Mouse (Mus musculus) bone marrow, adult 2 months (tissue): Measurements from ENCODE around the gene Il20rb. TPM values are rescaled to one million over a fixed set of nuclear protein-coding genes. Genes with fewer than 3 reads are reported as not detected.

Experiments used
- H3K27ac ChIP-seq: fragments of 200-500 bp; 2 replicates; pipeline ENCODE4 v1.5.1; 2012; ENCODE audit warnings: low read depth, mild to moderate bottlenecking, control low read depth, inconsistent platforms, low read length; ENCODE audit not compliant: control insufficient read depth, poor library complexity, insufficient read depth
- H3K4me1 ChIP-seq: fragments of 200-500 bp; 2 replicates; pipeline ENCODE4 v1.6.1; 2011; ENCODE audit warnings: low read length; ENCODE audit not compliant: control insufficient read depth, insufficient read depth
- H3K4me3 ChIP-seq: fragments of 200-500 bp; replicated peaks from 2 replicates; pipeline ENCODE3; 2011; ENCODE audit warnings: mild to moderate bottlenecking, low read depth, low read length, control low read depth; ENCODE audit not compliant: control insufficient read depth
- CTCF ChIP-seq: fragments of 200-500 bp; IDR thresholded peaks from 2 replicates; pipeline ENCODE4 v1.5.1; 2011; ENCODE audit warnings: low read length, control low read depth; ENCODE audit not compliant: control insufficient read depth, insufficient read depth
- POLR2A ChIP-seq: fragments of 200-500 bp; IDR thresholded peaks from 2 replicates; pipeline ENCODE4 v1.6.1; 2011; ENCODE audit warnings: low read depth, mild to moderate bottlenecking, control low read depth, low read length, borderline replicate concordance; ENCODE audit not compliant: control insufficient read depth
- WGBS: fragments of 180-500 bp; shearing (Covaris S2); methylation state at CpG from one replicate; pipeline ENCODE4 v1.1.7; 2018; 5-methylcytosine and 5-hydroxymethylcytosine counted together
- polyA plus RNA-seq: library from polyadenylated mRNA; stranded (reverse); fragments of >200 nt; gene quantifications from 2 replicates; pipeline ENCODE4 v1.2.4, GENCODE M21; 2011; ENCODE audit warnings: low replicate concordance; ENCODE audit not compliant: missing spikeins, insufficient read depth, insufficient read length

Gene Il20rb
- polyA plus RNA-seq, 1 experiment = 2.3 TPM

DNA sequence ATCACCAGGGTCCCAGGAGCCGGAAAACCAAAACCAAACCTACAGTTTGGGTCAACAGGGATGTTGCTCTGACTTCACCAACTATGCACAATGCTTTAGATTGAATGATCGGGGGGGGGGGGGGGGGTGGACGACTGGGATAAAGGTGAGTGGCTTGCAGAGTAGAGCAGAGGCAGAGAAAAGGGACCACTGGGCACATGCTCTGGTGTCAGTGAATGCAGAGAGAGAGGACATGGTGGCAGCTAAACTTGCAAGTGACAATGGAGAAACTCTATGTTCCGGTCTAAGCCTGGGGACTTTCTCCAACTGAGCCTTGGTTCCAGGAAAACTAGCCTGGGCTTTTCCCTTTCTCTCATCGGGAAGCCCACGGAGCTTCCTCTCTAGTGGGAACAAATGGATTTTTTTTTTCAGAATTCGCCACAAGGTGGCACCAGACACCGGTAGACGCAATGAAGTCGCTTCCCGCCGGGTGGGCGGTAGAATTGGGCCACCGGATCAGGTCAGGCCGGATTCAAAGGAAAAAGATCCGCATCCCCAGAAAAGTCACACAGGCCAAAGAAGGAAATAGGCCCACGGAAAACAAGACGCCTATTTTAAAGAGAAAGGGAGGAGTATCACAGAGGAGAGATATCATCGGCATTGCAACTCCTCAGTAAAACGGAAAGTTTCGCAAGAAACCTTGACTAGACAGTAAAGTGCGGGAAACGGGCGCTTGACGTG lies 32.5 kb downstream of the Il20rb start:
- TF ChIP-seq CTCF = peak; percentile 61
- no peak for TF ChIP-seq POLR2A
- H3K4me1 ChIP-seq = no peaks in the 10 kb centered on the region; the same call in 1 of the 2 replicates
- H3K27ac ChIP-seq = no peak overlapping the region
- WGBS = 4% methylated on average over 25 of the region's 25 CpGs
- peak overlapping the region; percentile 57 for H3K4me3 ChIP-seq

DNA sequence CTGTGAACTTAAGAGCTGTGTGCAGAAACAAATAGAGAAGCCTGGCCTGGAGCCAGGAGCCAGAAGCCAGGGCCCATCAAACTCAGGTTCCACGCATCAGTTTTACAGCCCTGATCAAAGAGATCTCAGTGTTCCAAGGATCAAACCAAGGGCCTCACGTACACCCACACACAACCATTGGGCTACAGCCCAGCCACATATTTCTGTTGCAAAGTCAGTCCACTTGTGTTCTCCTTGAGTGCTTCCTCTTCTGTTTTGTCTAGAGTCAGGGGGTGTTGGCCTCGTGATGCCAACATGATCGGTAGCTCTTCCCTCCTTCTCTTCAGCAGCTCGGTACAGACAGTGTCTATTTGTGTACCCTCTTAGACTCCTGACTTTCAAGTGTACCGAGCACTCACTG lies 34.2 kb downstream of the Il20rb start:
- WGBS = 25% methylated on average over 6 of the region's 6 CpGs
- no peaks in the 10 kb centered on the region; the same call in 1 of the 2 replicates for H3K4me1 ChIP-seq
- H3K4me3 ChIP-seq = no peak overlapping the region
- H3K27ac ChIP-seq = no peak overlapping the region
- no peak for TF ChIP-seq CTCF
- no peak for TF ChIP-seq POLR2A

DNA sequence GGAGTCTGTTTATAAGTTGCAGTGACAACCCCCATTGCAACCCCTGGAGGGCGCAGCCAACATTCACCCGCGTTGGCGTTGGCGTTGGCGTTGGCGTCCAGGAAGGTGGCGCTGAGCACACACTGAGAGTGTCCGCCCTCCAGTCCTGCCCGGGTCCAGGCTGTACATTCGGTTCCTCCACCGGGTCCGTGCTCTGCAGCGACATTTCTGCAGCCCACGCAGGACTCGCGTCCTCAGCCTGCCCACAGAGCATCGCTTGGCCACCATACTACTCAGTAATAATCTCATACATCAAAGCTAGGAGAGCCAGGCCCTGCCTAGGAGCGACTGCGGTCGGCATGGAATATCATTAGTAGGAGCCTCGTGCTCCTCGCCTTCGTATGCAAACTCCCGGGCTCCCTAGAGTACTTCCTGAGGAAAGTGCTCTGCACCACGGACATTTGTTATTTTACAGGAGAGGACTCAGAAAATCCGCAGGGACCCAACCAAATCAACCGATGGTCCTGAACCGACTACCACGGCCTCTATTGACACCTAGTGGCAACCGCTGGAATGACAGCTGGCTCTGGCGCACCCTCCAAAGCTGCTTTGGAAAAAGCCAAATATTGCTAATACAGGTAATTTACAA lies 40.4 kb downstream of the Il20rb start:
- WGBS = under 1% methylated on average over 32 of the region's 32 CpGs
- peak; percentile 77 for TF ChIP-seq CTCF
- no peak for TF ChIP-seq POLR2A
- no peak overlapping the region for H3K27ac ChIP-seq
- H3K4me3 ChIP-seq = peak overlapping the region; percentile 65
- H3K4me1 ChIP-seq = no peaks in the 10 kb centered on the region; the same call in 1 of the 2 replicates

DNA sequence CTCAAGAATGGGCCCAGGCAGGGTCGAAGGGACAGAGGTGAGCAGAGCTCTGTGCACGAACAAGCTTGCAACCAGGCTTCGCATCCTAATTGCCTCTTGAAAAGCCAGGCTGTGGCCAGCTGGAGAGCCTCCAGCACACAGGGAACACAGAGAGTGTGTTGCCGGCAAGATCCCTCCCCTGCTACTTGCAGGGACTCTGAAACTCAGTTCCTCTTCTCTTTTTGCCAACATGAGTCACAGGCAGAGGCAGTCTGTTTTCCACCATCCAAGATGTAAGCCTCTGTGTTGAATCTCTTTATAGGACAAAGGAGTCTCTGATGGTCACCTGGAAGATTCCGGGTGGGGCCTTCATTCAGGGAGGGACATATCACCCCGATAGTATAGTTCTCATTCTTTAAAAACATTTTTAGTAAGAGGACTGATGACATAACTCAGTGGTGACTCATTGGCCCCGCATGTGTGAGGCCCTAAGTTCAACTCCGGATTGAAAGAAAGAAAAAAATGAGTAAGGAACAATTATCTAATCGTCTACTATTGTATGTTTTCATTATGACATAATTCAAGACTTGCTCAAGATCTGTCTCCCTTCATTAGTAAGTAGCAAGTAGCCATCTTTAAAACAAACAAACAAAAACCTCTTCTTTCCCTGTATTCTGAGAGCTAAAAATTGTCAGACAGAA lies 46.3 kb downstream of the Il20rb start:
- TF ChIP-seq POLR2A (no peak), CTCF (no peak)
- WGBS = 42% methylated on average over 9 of the region's 9 CpGs
- Histone ChIP-seq H3K4me3 (no peak overlapping the region), H3K4me1 (no peaks in the 10 kb centered on the region), H3K27ac (no peak overlapping the region)

DNA sequence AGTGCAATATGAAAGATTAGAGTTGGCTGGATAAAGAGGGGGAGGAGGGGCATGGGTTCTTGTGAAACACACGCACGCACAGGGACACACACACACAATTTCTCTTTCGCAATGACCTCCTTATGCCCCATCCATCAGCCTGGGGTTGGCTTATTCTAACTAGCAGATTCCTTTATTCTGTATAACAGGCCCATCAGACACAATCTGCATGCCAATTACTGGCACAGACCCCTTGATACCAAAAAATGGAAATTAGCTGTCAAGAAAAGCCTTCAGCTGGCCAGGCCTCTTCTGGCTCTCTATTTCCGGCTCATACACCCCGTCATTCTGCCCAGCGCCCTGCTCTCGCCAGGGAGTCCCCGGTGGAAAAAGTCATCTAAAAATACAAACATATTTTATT lies 47.1 kb downstream of the Il20rb start:
- TF ChIP-seq CTCF (no peak), POLR2A (no peak)
- Histone ChIP-seq H3K4me3 (no peak overlapping the region), H3K4me1 (no peaks in the 10 kb centered on the region), H3K27ac (no peak overlapping the region)
- whole genome bisulfite sequencing = 67% methylated on average over 8 of the region's 8 CpGs

DNA sequence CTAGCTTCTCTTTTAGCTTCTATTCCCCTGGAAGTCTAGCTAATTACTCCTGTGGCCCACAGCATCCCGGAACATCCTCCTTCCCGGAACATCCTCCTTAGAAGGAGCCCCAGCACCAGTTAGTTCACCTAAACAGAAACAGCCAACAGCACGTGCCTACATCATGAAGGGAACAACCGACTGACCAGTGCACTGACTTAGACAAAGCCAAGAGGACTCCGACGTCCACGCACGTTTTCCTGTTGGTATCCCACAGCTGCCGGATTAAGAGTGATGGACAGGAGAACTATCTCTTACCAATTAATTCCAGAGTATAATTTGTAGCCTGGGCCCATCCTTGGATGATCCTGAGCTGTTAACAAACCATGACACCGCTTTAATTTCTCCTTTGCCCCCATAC lies 47.6 kb downstream of the Il20rb start:
- TF ChIP-seq POLR2A (no peak), CTCF (no peak)
- Histone ChIP-seq H3K4me3 (no peak overlapping the region), H3K27ac (no peak overlapping the region), H3K4me1 (no peaks in the 10 kb centered on the region)
- 78% methylated on average over 10 of the region's 10 CpGs for WGBS

DNA sequence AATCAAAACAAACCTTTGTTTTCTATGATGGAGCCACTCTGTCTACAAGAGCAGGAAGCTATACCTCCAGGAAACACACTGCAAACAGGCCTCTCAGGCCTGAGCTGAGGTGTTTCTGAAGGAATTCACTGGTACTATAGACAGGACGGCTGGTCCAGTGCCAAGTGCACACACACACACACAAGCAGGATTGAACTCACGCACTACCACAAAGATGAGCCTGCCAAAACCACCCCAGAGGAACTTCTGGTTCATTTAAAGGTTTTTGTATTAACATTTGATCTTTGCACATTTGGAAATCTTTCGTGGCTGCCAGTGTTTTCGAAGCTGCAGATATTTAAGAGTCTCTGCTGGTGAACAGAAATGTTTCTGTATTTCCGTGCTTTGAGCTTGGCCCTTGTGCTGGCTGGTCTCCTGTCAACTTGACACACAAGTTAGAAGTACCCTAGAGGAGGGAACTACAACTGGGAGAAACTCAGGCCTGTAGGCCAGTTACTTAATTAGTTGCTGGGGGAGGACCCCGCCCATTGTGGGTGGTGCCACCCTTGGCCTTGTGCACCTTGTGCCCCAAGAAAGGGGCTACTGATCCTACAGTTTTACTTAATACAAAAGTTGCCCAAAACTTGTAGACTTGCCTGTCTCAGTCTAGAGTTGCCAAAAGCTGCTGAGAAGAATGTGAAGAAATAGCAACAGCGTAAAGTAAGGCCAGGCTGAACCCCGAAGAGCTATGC lies 49.6 kb downstream of the Il20rb start:
- no peak overlapping the region for H3K4me3 ChIP-seq
- TF ChIP-seq CTCF = no peak
- no peak for TF ChIP-seq POLR2A
- WGBS = 82% methylated on average over 8 of the region's 8 CpGs
- no peak overlapping the region for H3K27ac ChIP-seq
- no peaks in the 10 kb centered on the region for H3K4me1 ChIP-seq

DNA sequence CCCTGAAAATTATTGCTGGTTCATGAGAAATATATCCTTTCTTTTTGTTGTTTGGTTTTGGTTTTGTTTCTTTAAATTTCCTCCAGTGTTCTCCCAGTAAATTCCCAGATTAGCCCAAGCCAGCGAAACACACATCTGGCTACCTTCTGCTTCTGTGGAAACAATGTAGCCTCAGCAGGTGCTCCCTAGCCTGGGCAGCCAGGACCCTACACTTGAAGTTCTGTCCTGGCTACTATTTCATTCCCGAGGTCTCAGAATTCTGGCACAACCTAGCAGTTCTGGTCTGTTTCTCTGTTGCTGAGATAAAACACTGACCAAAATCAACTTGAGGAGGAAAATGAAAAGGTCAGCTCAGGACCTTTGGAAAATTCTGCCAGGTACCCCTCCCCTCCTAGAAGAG lies 55.2 kb downstream of the Il20rb start:
- WGBS = 68% methylated on average over 2 of the region's 2 CpGs
- no peak for TF ChIP-seq CTCF
- no peak for TF ChIP-seq POLR2A
- Histone ChIP-seq H3K27ac (no peak overlapping the region), H3K4me1 (no peaks in the 10 kb centered on the region), H3K4me3 (no peak overlapping the region)
